8 mouse cellular contexts compared by ENCODE assay signal in the genomic region with DNA sequence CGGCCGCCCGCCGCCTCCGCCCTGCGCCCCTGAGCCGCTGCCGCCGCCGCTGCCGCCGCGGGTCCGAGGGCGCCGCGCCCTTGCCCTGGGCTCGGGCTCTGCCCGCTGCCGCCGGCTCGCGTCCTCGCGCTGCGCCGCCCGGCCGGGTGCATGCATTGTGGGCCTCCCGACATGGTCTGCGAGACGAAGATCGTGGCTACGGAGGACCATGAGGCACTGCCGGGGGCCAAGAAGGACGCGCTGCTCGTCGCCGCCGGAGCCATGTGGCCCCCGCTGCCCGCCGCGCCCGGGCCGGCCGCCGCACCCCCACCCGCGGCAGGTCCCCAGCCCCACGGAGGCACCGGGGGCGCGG. TPM values are rescaled to one million over a fixed set of nuclear protein-coding genes. Genes with fewer than 3 reads are reported as not detected.
DNase-seq lines count a peak whose midpoint lies in the region; ATAC-seq and TF ChIP-seq lines count a peak whose summit lies in the region.

No protein-coding gene starts in this region.

- H3K9ac ChIP-seq in liver, adult 2 months (ENCODE audit: low read depth, low read length): no peak overlapping the region; the same call in 1 of the 2 replicates
- H3K9ac ChIP-seq in intestine, embryonic 15.5 days: peak overlapping the region; percentile 52
- peak overlapping the region; percentile 94 for H3K9ac ChIP-seq in neural tube, embryonic 13.5 days

- ATAC-seq in intestine, embryonic 15.5 days: peak; percentile 46
- peak; percentile 40 for ATAC-seq in neural tube, embryonic 13.5 days (ENCODE audit: low read depth)

- no peak overlapping the region for H3K27ac ChIP-seq in liver, adult 2 months (replicated peaks; ENCODE audit: insufficient read depth, low read depth, low read length)
- H3K27ac ChIP-seq in embryonic fibroblast, embryonic 13.5 days (ENCODE audit: insufficient read depth, low read length): no peak overlapping the region
- no peak overlapping the region for H3K27ac ChIP-seq in intestine, embryonic 15.5 days
- H3K27ac ChIP-seq in neural tube, embryonic 13.5 days (replicated peaks): peak overlapping the region; percentile 97

- TF ChIP-seq POLR2A in liver, adult 2 months (IDR thresholded peaks at IDR 0.05; ENCODE audit: extremely low read depth, insufficient read depth, low read length): no peak
- no peak for TF ChIP-seq POLR2A in embryonic fibroblast, embryonic 13.5 days (IDR thresholded peaks at IDR 0.05; ENCODE audit: low read depth, low read length)

- 6% methylated on average over 53 of the region's 55 CpGs for WGBS in liver, adult 2 months
- under 1% methylated on average over 50 of the region's 55 CpGs for WGBS in intestine, embryonic 15.5 days
- WGBS in neural tube, embryonic 13.5 days: under 1% methylated on average over 39 of the region's 55 CpGs

- H3K79me2 ChIP-seq in liver, adult 2 months (ENCODE audit: control insufficient read depth, insufficient read depth, low read length): no peaks in the 10 kb centered on the region

- H3K36me3 ChIP-seq in liver, adult 2 months (ENCODE audit: control insufficient read depth, insufficient read depth, low read length): no peaks in the 10 kb centered on the region
- no peaks in the 10 kb centered on the region for H3K36me3 ChIP-seq in intestine, embryonic 15.5 days
- H3K36me3 ChIP-seq in neural tube, embryonic 13.5 days: peaks cover 11% of the 10 kb centered on the region

- no peaks in the 10 kb centered on the region for H3K4me1 ChIP-seq in liver, adult 2 months (ENCODE audit: control insufficient read depth, insufficient read depth, low read length)
- H3K4me1 ChIP-seq in embryonic fibroblast, embryonic 13.5 days (ENCODE audit: control insufficient read depth, insufficient read depth, low read length): no peaks in the 10 kb centered on the region
- peaks cover 21% of the 10 kb centered on the region for H3K4me1 ChIP-seq in intestine, embryonic 15.5 days (replicated peaks)
- H3K4me1 ChIP-seq in neural tube, embryonic 13.5 days (replicated peaks): peaks cover 45% of the 10 kb centered on the region

- no peak for TF ChIP-seq CTCF in liver, adult 2 months (IDR thresholded peaks at IDR 0.05; ENCODE audit: low read depth, low read length)
- TF ChIP-seq CTCF in embryonic fibroblast, embryonic 13.5 days (IDR thresholded peaks at IDR 0.05; ENCODE audit: borderline replicate concordance, insufficient read depth, low read length): no peak

- DNase-seq in liver, adult 2 months (ENCODE audit: extremely low read depth, low read depth, low spot score): no peak
- DNase-seq in liver: no peak
- no peak for DNase-seq in ovary, postnatal 36 days (ENCODE audit: low spot score)
- no peak for DNase-seq in adrenal gland, postnatal 25 days
- DNase-seq in adrenal gland, adult 8-10 months: no peak

- peak overlapping the region; percentile 100 for H3K4me2 ChIP-seq in intestine, embryonic 15.5 days (replicated peaks)
- peak overlapping the region; percentile 76 for H3K4me2 ChIP-seq in neural tube, embryonic 13.5 days

- no peaks in the 10 kb centered on the region for H3K9me3 ChIP-seq in intestine, embryonic 15.5 days
- no peaks in the 10 kb centered on the region for H3K9me3 ChIP-seq in neural tube, embryonic 13.5 days

- peak overlapping the region; percentile 50; the same call in 1 of the 2 replicates for H3K4me3 ChIP-seq in liver, adult 2 months (ENCODE audit: insufficient read depth, low read depth, low read length)
- peak overlapping the region; percentile 22; the same call in 1 of the 2 replicates for H3K4me3 ChIP-seq in embryonic fibroblast, embryonic 13.5 days (ENCODE audit: insufficient read depth, low read length)
- H3K4me3 ChIP-seq in intestine, embryonic 15.5 days (replicated peaks): peak overlapping the region; percentile 63
- H3K4me3 ChIP-seq in neural tube, embryonic 13.5 days: peak overlapping the region; percentile 93

- peaks cover 23% of the 10 kb centered on the region for H3K27me3 ChIP-seq in liver, adult 2 months (ENCODE audit: control insufficient read depth, insufficient read depth, low read length)
- H3K27me3 ChIP-seq in intestine, embryonic 15.5 days (replicated peaks): peaks cover 59% of the 10 kb centered on the region
- H3K27me3 ChIP-seq in neural tube, embryonic 13.5 days: peaks cover 6% of the 10 kb centered on the region

RNA-seq across cellular contexts. Expression of a gene that starts 0.9 kb away (rescaled TPM):
- total RNA-seq in liver, adult 2 months (2014; rRNA removed): under 0.01 and 0.07 TPM in 2 replicates
- polyA plus RNA-seq in liver, adult 2 months (2012; rRNA removed): 0.01 and 0.07 TPM in 2 replicates
- polyA plus RNA-seq in embryonic fibroblast, embryonic 13.5 days (2011; ENCODE audit: insufficient read length, low read depth, missing spikeins): 0.12 and 0.32 TPM in 2 replicates
- polyA plus RNA-seq in intestine, embryonic 15.5 days (2015; fragmentation: Nextera tagmentation; extraction: Ambion mirVana): 0.29 and 0.34 TPM in 2 replicates
- 4.3 and 4.7 TPM in 2 replicates for polyA plus RNA-seq in neural tube, embryonic 13.5 days (2015; fragmentation: Nextera tagmentation; extraction: Ambion mirVana)
- 13.2 and 14.1 TPM in 2 replicates for total RNA-seq in adrenal gland, postnatal 25 days (2021)
- total RNA-seq in adrenal gland, adult 8-10 months (2022): 10 to 100 TPM in 3 of 4 experiments, 1 to 10 TPM in 1; 3.0 to 14.4 (median 11.8) TPM

RNA-seq across cellular contexts. Expression of a gene that starts 13.4 kb away (rescaled TPM):
- 0.37 and 1.3 TPM in 2 replicates for total RNA-seq in liver, adult 2 months (2014; rRNA removed)
- polyA plus RNA-seq in liver, adult 2 months (2012; rRNA removed): 1.6 and 2.3 TPM in 2 replicates
- 9.6 and 15.7 TPM in 2 replicates for polyA plus RNA-seq in embryonic fibroblast, embryonic 13.5 days (2011; ENCODE audit: insufficient read length, low read depth, missing spikeins)
- polyA plus RNA-seq in intestine, embryonic 15.5 days (2015; fragmentation: Nextera tagmentation; extraction: Ambion mirVana): 54.7 and 61.2 TPM in 2 replicates
- 369 and 526 TPM in 2 replicates for polyA plus RNA-seq in neural tube, embryonic 13.5 days (2015; fragmentation: Nextera tagmentation; extraction: Ambion mirVana)
- total RNA-seq in adrenal gland, postnatal 25 days (2021): 7.8 and 21.8 TPM in 2 replicates
- total RNA-seq in adrenal gland, adult 8-10 months (2022): 10 to 100 TPM; 20.2 to 71.9 (median 43.4) TPM

Comparison
In these comparisons a context has a peak if more than half of its experiments do, and no peak if none do; other contexts are left out.
1. H3K4me3 ChIP-seq: peak in every context shown above with its lines; median percentile 93 in neural tube, embryonic 13.5 days; 63 in intestine, embryonic 15.5 days; 50 in liver, adult 2 months; 22 in embryonic fibroblast, embryonic 13.5 days.